Mouse (Mus musculus) stomach, postnatal 0 days (tissue): ENCODE measurements at regions not wholly inside any gene's neighbourhood (a gene's known extent, or its start where the extent isn't known, plus 50 kb on each side); places are given as distances from the start of the nearest gene placed in this dataset.

ENCODE experiments used
- CTCF ChIP-seq: IDR thresholded peaks from 2 replicates; pipeline ENCODE4 v1.5.1; 2016; ENCODE audit warnings: antibody characterized with exemption, low read depth, mild to moderate bottlenecking, moderate library complexity
- EP300 ChIP-seq: optimal IDR thresholded peaks from 2 replicates; pipeline ENCODE3; 2016; ENCODE audit warnings: antibody characterized with exemption

- TF ChIP-seq CTCF (no peak), EP300 (no peak)
These were observed 125.7 kb downstream of the Gm826 start for GRCm38 (mm10) chr2:160208295-160208694.
